11 mouse cellular contexts compared by ENCODE assay signal in the genomic region with DNA sequence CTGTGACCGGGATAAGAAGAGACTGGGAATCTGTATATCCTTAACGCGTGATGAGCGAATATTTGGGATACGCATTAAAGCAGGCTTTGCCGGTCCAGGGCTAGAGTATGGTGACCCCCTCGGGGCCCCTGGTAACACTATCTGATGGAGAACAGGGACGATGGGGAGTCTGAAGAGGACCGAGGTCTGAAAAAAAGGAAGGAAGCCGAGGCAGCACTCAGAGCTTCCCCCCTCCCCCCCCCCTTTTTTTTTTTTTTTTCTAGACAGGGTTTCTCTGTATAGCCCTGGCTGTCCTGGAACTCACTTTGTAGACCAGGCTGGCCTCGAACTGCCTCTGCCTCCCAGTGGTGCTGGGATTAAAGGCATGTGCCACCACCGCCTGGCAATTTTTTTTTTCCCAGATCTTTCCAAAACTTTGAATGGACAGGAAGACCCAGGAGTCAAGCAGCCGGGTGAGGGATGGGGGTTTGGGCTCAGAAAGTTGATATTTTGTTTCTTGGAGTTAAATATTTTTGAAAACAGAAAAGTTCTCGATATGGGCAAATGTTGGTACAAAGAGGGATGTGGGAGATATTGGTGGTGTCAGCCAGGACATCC. TPM values are rescaled to one million over a fixed set of nuclear protein-coding genes. Genes with fewer than 3 reads are reported as not detected.
DNase-seq lines count a peak whose midpoint lies in the region; ATAC-seq and TF ChIP-seq lines count a peak whose summit lies in the region.
"Had no signal": no experiment of that assay in that cellular context is flagged by ENCODE, and none has a peak within 500 bp of the region (broad histone marks: within the 10 kb centered on the region; RNA-seq: fewer than 3 reads in every experiment).

No protein-coding gene starts in this region.

- TF ChIP-seq RAD21 in CH12.LX (IDR thresholded peaks at IDR 0.05; ENCODE audit: low read depth, low read length): no peak

- ATAC-seq in hindbrain, embryonic 15.5 days (ENCODE audit: low FRiP score, low read depth): no peak
- ATAC-seq in hindbrain, embryonic 16.5 days: no peak
- no peak for ATAC-seq in liver, embryonic 13.5 days (ENCODE audit: low read depth)
- no peak for ATAC-seq in midbrain, embryonic 14.5 days (ENCODE audit: low FRiP score, low TSS enrichment)
- ATAC-seq: forebrain, embryonic 16.5 days had no signal

- no peak overlapping the region for H3K4me3 ChIP-seq in hindbrain, embryonic 15.5 days
- no peak overlapping the region for H3K4me3 ChIP-seq in hindbrain, embryonic 16.5 days (ENCODE audit: low read length)
- H3K4me3 ChIP-seq in CH12.LX (replicated peaks in 1 of 3; ENCODE audit: low read depth in 2 of 3, low read length in 2 of 3, poor library complexity in 1 of 3): peak overlapping the region in 2 of 3 experiments; percentile 75 to 82
- peak overlapping the region; percentile 97 for H3K4me3 ChIP-seq in brown adipose tissue, adult 24 weeks (ENCODE audit: insufficient read depth, low read depth, low read length)
- peak overlapping the region; percentile 80 for H3K4me3 ChIP-seq in liver, embryonic 13.5 days (replicated peaks)
- no peak overlapping the region for H3K4me3 ChIP-seq in layer of hippocampus, adult 2 months
- no peak overlapping the region for H3K4me3 ChIP-seq in midbrain, embryonic 14.5 days (replicated peaks; ENCODE audit: low read depth, low read length)

- peaks cover 33% of the 10 kb centered on the region for H3K27me3 ChIP-seq in hindbrain, embryonic 15.5 days
- H3K27me3 ChIP-seq in hindbrain, embryonic 16.5 days (replicated peaks; ENCODE audit: control insufficient read depth, insufficient read depth, low read length): peaks cover 7% of the 10 kb centered on the region
- peaks cover 3% of the 10 kb centered on the region for H3K27me3 ChIP-seq in CH12.LX (replicated peaks)
- H3K27me3 ChIP-seq in liver, embryonic 13.5 days: peaks cover 30% of the 10 kb centered on the region
- peaks cover 23% of the 10 kb centered on the region for H3K27me3 ChIP-seq in midbrain, embryonic 14.5 days (ENCODE audit: control insufficient read depth, insufficient read depth, low read length)

- no peaks in the 10 kb centered on the region for H3K36me3 ChIP-seq in hindbrain, embryonic 15.5 days
- no peaks in the 10 kb centered on the region for H3K36me3 ChIP-seq in hindbrain, embryonic 16.5 days (ENCODE audit: control insufficient read depth, insufficient read depth, low read length)
- H3K36me3 ChIP-seq in CH12.LX (replicated peaks in 1 of 2; ENCODE audit: control insufficient read depth in 1 of 2, insufficient read depth in 1 of 2, low read length in 1 of 2): no peaks in the 10 kb centered on the region
- no peaks in the 10 kb centered on the region for H3K36me3 ChIP-seq in liver, embryonic 13.5 days
- no peaks in the 10 kb centered on the region for H3K36me3 ChIP-seq in midbrain, embryonic 14.5 days (ENCODE audit: control insufficient read depth, insufficient read depth, low read length)

- 0 out of 2 replicates have a peak overlapping the region, but pooled peaks have one; percentile 96 for H3K4me2 ChIP-seq in hindbrain, embryonic 15.5 days
- H3K4me2 ChIP-seq in hindbrain, embryonic 16.5 days (ENCODE audit: low read length): no peak overlapping the region
- H3K4me2 ChIP-seq in CH12.LX (ENCODE audit: insufficient read depth, low read depth, poor library complexity, severe bottlenecking): peak overlapping the region; percentile 97
- peak overlapping the region; percentile 87 for H3K4me2 ChIP-seq in liver, embryonic 13.5 days
- H3K4me2 ChIP-seq in midbrain, embryonic 14.5 days (ENCODE audit: low read length): no peak overlapping the region

- no peak for TF ChIP-seq CTCF in CH12.LX (conservative IDR thresholded peaks at IDR 0.05 in 1 of 2, IDR thresholded peaks at IDR 0.05 in 1 of 2; ENCODE audit: low read depth in 2 of 2, low read length in 2 of 2)
- TF ChIP-seq CTCF in layer of hippocampus, adult 2 months (conservative IDR thresholded peaks at IDR 0.05): no peak

- no peak for DNase-seq in CH12.LX (ENCODE audit: extremely low read depth)
- DNase-seq in liver, embryonic 13.5 days: no peak
- DNase-seq in layer of hippocampus, adult 2 months (ENCODE audit: low spot score in 2 of 2): no peak
- DNase-seq in midbrain, embryonic 14.5 days: no peak
- DNase-seq in adrenal gland, adult 18-20 months (ENCODE audit: low spot score in 2 of 2): no peak
- DNase-seq: cerebellum, adult 2 months; kidney, postnatal 10 days had no signal

- peaks cover 12% of the 10 kb centered on the region for H3K4me1 ChIP-seq in hindbrain, embryonic 15.5 days (replicated peaks)
- H3K4me1 ChIP-seq in hindbrain, embryonic 16.5 days (ENCODE audit: control insufficient read depth, insufficient read depth, low read depth, low read length): peaks cover 3% of the 10 kb centered on the region
- peaks cover 5 to 39% of the 10 kb centered on the region in 2 experiments for H3K4me1 ChIP-seq in CH12.LX (ENCODE audit: control insufficient read depth in 1 of 2, insufficient read depth in 2 of 2)
- no peaks in the 10 kb centered on the region for H3K4me1 ChIP-seq in brown adipose tissue, adult 24 weeks (ENCODE audit: control insufficient read depth, insufficient read depth, insufficient read length, low read length)
- peaks cover 32% of the 10 kb centered on the region for H3K4me1 ChIP-seq in liver, embryonic 13.5 days (replicated peaks)
- H3K4me1 ChIP-seq in midbrain, embryonic 14.5 days (ENCODE audit: control insufficient read depth, insufficient read depth, low read length): 0 out of 2 replicates have a peak, but pooled peaks cover 6% of the 10 kb centered on the region

- 39% methylated on average over 14 of the region's 14 CpGs for whole genome bisulfite sequencing in hindbrain, embryonic 15.5 days
- 43% methylated on average over 14 of the region's 14 CpGs for WGBS in hindbrain, embryonic 16.5 days
- 21% methylated on average over 14 of the region's 14 CpGs for WGBS in liver, embryonic 13.5 days (ENCODE audit: insufficient replicate concordance)
- 36% methylated on average over 14 of the region's 14 CpGs for WGBS in midbrain, embryonic 14.5 days

- H3K9me3 ChIP-seq in hindbrain, embryonic 15.5 days: no peaks in the 10 kb centered on the region
- H3K9me3 ChIP-seq in hindbrain, embryonic 16.5 days (ENCODE audit: control insufficient read depth, low read length): no peaks in the 10 kb centered on the region
- peaks cover 3% of the 10 kb centered on the region for H3K9me3 ChIP-seq in CH12.LX (replicated peaks; ENCODE audit: low read length)
- H3K9me3 ChIP-seq in liver, embryonic 13.5 days (replicated peaks): no peaks in the 10 kb centered on the region
- H3K9me3 ChIP-seq in midbrain, embryonic 14.5 days (ENCODE audit: control insufficient read depth, low read length): no peaks in the 10 kb centered on the region

- H3K79me2 ChIP-seq in CH12.LX (replicated peaks; ENCODE audit: control insufficient read depth, extremely low read depth, insufficient read depth, poor library complexity, severe bottlenecking): no peaks in the 10 kb centered on the region

- TF ChIP-seq EP300 in CH12.LX (IDR thresholded peaks at IDR 0.05; ENCODE audit: low read length): no peak

- no peak overlapping the region for H3K27ac ChIP-seq in hindbrain, embryonic 15.5 days (replicated peaks)
- H3K27ac ChIP-seq in hindbrain, embryonic 16.5 days (ENCODE audit: low read depth, low read length): no peak overlapping the region
- H3K27ac ChIP-seq in CH12.LX (ENCODE audit: insufficient read depth, low read depth): no peak overlapping the region
- peak overlapping the region; percentile 98 for H3K27ac ChIP-seq in brown adipose tissue, adult 24 weeks (replicated peaks; ENCODE audit: low read depth, low read length)
- no peak overlapping the region for H3K27ac ChIP-seq in liver, embryonic 13.5 days
- no peak overlapping the region for H3K27ac ChIP-seq in layer of hippocampus, adult 2 months
- H3K27ac ChIP-seq in midbrain, embryonic 14.5 days (replicated peaks; ENCODE audit: low read depth, low read length): no peak overlapping the region

- TF ChIP-seq POLR2A in CH12.LX (IDR thresholded peaks at IDR 0.05; ENCODE audit: low read depth, low read length): no peak

- in situ Hi-C loops in CH12.LX (cut with MboI; ENCODE audit: low pct_ligation_motif_present, low pct_unique_long_range_greater_than_20kb, low sequenced_read_pairs): loop anchor here (5.0 kb wide), 1 partner anchor 65 kb away; a partner anchor contains a TSS

- no peak overlapping the region for H3K9ac ChIP-seq in hindbrain, embryonic 15.5 days
- H3K9ac ChIP-seq in hindbrain, embryonic 16.5 days (ENCODE audit: low read depth, low read length): no peak overlapping the region
- H3K9ac ChIP-seq in CH12.LX (ENCODE audit: insufficient read depth, low read depth): no peak overlapping the region
- H3K9ac ChIP-seq in liver, embryonic 13.5 days: peak overlapping the region; percentile 83; the same call in 1 of the 2 replicates
- H3K9ac ChIP-seq in midbrain, embryonic 14.5 days (replicated peaks; ENCODE audit: low read length): no peak overlapping the region

- dilution Hi-C loops in CH12.LX (cut with MboI; ENCODE audit: extremely low pct_ligation_motif_present, extremely low pct_unique_long_range_greater_than_20kb, low sequenced_read_pairs): no loop called here

TF ChIP-seq in CH12.LX, 34 proteins besides CTCF, POLR2A, EP300 and RAD21:
- TF ChIP-seq ZNF384 (IDR thresholded peaks at IDR 0.05; ENCODE audit: low read depth, low read length): peak; percentile 93
- TF ChIP-seq RCOR1 (conservative IDR thresholded peaks at IDR 0.05; ENCODE audit: low read depth, low read length): no peak
TF ChIP-seq in CH12.LX: peak in this region for 1.

RNA-seq across cellular contexts. Expression of a gene that starts 1.2 kb away (rescaled TPM):
- 0.34 and 0.77 TPM in 2 replicates for polyA plus RNA-seq in hindbrain, embryonic 15.5 days (2015; fragmentation: Nextera tagmentation; extraction: Ambion mirVana)
- polyA plus RNA-seq in hindbrain, embryonic 16.5 days (2015; fragmentation: Nextera tagmentation; extraction: Ambion mirVana): 0.34 and 0.53 TPM in 2 replicates
- total RNA-seq in CH12.LX (2012; rRNA removed): 5.5 and 6.0 TPM in 2 replicates
- 3.5 and 3.9 TPM in 2 replicates for total RNA-seq in CH12.LX (2014; rRNA removed)
- 5.9 and 6.4 TPM in 2 replicates for polyA plus RNA-seq in CH12.LX (2012; ENCODE audit: insufficient read length, low read depth)
- polyA plus RNA-seq in brown adipose tissue, adult 24 weeks (2012; ENCODE audit: insufficient read depth, insufficient read length, missing spikeins): 4.6 and 5.4 TPM in 2 replicates
- 0.48 and 0.94 TPM in 2 replicates for polyA plus RNA-seq in liver, embryonic 13.5 days (2015; fragmentation: Nextera tagmentation; extraction: Ambion mirVana)
- total RNA-seq in layer of hippocampus, adult 2 months (2021): 1 to 10 TPM; 1.2 to 1.4 TPM
- polyA plus RNA-seq in midbrain, embryonic 14.5 days (2014; fragmentation: Nextera tagmentation; extraction: Ambion mirVana): 0.09 and 0.62 TPM in 2 replicates
- total RNA-seq in adrenal gland, adult 18-20 months (2021): 10 to 100 TPM; 10.7 to 12.7 TPM

Comparison
In these comparisons a context has a peak if more than half of its experiments do, and no peak if none do; other contexts are left out.
1. H3K4me2 ChIP-seq: peak in hindbrain, embryonic 15.5 days (single experiment), CH12.LX (single experiment) and liver, embryonic 13.5 days (single experiment); none in hindbrain, embryonic 16.5 days (single experiment) and midbrain, embryonic 14.5 days (single experiment).
2. H3K4me3 ChIP-seq: peak in CH12.LX (2 of 3), brown adipose tissue, adult 24 weeks (single experiment) and liver, embryonic 13.5 days (single experiment); none in hindbrain, embryonic 15.5 days (single experiment), hindbrain, embryonic 16.5 days (single experiment), layer of hippocampus, adult 2 months (single experiment) and midbrain, embryonic 14.5 days (single experiment).